Mouse (Mus musculus): Measurements from ENCODE around the gene Mapk13. TPM values are rescaled to one million over a fixed set of nuclear protein-coding genes. Genes with fewer than 3 reads are reported as not detected.

Gene Mapk13
- total and polyA plus RNA-seq, 2 experiments from 2014 or later, result 0.65 to 0.78 TPM

DNA sequence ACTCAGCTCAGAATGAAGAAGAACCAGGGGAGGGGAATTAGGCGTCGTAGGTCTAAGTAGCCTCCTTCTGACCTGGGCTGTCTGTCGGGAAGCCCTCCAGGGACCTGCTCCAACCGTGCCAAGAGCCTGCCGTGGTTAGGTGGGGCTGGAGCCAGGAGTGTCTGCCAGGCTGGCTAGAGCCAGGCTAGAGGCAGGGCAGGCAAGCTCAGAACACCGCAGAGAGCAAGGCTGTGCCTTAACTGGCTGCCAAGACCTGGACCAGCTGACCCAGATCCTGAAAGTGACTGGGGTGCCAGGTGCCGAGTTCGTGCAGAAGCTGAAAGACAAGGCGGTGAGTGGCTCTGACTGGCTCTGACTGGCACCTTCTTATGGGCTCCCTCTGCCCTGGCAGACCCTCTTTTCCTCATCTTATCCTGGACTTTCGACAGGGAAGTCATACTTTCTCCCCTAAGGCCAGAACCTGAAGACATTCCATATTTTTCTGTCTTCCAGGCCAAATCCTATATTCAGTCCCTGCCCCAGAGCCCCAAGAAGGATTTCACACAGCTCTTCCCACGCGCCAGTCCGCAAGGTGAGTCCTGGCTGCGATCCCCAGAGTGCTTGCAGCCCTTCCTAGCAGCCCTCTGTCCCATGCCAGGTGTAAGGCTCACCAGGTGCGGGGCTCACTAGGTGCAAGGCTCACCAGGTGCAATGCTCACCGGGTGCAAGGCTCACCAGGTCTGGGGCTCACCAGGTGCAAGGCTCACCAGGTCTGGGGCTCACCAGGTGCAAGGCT lies 8.3 kb downstream of the Mapk13 start:
- no peaks in the 10 kb centered on the region for H3K4me1 ChIP-seq (ENCODE audit: control insufficient read depth, insufficient read depth)
- no peak for TF ChIP-seq CTCF (IDR thresholded peaks at IDR 0.05; ENCODE audit: low read depth)
- 0 out of 2 replicates have a peak, but pooled peaks cover under 1% of the 10 kb centered on the region for H3K27me3 ChIP-seq (ENCODE audit: control insufficient read depth, insufficient read depth, low read length)
- no peak overlapping the region for H3K9ac ChIP-seq (replicated peaks; ENCODE audit: low read depth, low read length)
- H3K4me2 ChIP-seq (ENCODE audit: low read depth, low read length), result no peak overlapping the region
- WGBS, result 79% methylated on average over 16 of the region's 16 CpGs
- no peak overlapping the region for H3K27ac ChIP-seq (ENCODE audit: low read depth)
- no peaks in the 10 kb centered on the region for H3K9me3 ChIP-seq (replicated peaks; ENCODE audit: control insufficient read depth, low read length)
- no peak overlapping the region for H3K4me3 ChIP-seq (ENCODE audit: low read depth, low read length)
- H3K36me3 ChIP-seq (replicated peaks; ENCODE audit: control insufficient read depth, insufficient read depth, low read length), result no peaks in the 10 kb centered on the region
- ATAC-seq (ENCODE audit: insufficient read depth, low read depth), result no peak
- DNase-seq (ENCODE audit: low spot score), result no peak

DNA sequence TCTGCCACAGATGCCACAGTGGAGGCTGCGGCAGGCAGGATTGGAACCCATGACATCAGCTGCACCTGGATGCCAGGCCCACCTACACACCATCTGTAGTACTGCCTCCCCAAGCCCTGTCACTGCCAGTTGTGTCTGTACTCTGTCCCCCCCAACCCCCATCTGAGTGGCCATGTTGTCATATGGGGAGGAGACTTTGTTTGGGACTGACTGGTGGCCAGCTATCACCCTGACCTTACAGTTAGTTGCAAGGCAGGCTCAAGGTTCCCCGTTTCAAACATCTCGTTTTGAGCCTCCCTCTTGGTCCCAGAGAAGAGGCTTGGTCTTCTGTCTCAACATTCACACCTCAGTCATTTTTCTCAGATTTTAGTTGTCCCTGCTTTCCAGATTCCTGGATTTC lies 10.6 kb downstream of the Mapk13 start:
- Histone ChIP-seq H3K27me3 (ENCODE audit: control insufficient read depth, insufficient read depth, low read length) (no peaks in the 10 kb centered on the region), H3K4me3 (ENCODE audit: low read depth, low read length) (no peak overlapping the region), H3K9me3 (replicated peaks; ENCODE audit: control insufficient read depth, low read length) (no peaks in the 10 kb centered on the region), H3K36me3 (replicated peaks; ENCODE audit: control insufficient read depth, insufficient read depth, low read length) (no peaks in the 10 kb centered on the region), H3K4me1 (ENCODE audit: control insufficient read depth, insufficient read depth) (no peaks in the 10 kb centered on the region), H3K9ac (replicated peaks; ENCODE audit: low read depth, low read length) (no peak overlapping the region), H3K27ac (ENCODE audit: low read depth) (no peak overlapping the region), H3K4me2 (ENCODE audit: low read depth, low read length) (no peak overlapping the region)
- whole genome bisulfite sequencing, result 90% methylated on average over 3 of the region's 3 CpGs
- TF ChIP-seq EP300 (IDR thresholded peaks at IDR 0.05; ENCODE audit: low read depth) (no peak), CTCF (IDR thresholded peaks at IDR 0.05; ENCODE audit: low read depth) (no peak)
- no peak for DNase-seq (ENCODE audit: low spot score)
- ATAC-seq (ENCODE audit: insufficient read depth, low read depth), result no peak

DNA sequence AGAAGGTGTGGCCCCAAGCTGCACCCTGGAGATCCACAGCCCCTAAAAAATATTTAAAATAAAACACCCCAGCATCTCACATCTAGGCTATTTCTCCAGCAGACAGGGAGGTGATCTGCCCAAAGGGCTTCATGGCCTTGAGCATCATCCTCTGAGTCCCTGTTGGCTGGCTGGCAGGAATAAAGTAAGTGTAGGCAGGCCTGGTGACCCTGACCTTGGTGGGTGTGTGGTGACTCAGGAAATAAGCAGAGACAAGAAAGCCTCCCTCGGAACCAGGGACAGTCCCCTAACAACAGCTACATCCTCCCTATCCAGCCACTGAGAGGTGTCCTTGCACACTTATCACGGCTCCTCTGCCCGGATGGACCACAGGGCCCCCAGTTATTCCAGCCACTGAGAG lies 11.7 kb downstream of the Mapk13 start:
- no peak for DNase-seq (ENCODE audit: low spot score)
- WGBS, result 17% methylated on average over 3 of the region's 3 CpGs
- ATAC-seq (ENCODE audit: insufficient read depth, low read depth), result no peak

DNA sequence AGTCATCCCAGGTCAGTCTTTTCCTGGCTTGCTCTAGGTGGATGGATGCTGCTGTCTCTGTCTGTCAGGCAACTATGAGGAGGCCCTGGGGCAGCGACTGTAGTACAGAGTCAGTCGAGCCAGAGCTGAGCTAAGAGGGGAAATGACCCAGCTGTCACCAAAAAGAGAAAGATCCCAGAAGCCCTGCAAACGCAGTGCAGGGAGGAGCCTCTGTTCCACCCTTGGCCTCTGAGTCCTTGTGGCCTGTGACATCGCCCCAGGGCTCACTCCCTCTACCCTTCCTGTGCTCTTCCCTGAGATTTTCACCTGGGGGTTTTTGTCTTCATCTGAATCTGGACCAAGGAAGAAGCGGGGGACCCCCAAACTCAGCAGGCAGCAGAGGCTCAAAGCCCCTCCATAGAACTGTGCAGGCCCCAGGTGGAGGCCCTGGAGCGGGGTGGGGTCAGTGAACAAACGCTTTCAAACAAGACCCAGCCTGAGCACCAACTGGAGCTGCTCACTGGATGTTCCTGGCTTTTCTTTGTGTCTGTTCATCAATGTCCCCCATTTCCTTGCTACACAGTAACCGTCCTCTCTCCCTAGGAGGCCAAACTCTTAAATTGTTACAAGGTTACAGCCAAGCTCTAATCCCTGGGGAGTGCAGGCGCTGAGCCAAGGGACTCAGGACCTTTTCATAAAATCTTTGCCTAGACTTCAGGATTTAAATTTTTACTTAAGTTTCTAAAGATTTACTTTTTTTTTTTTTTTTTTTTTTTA lies 12.4 kb downstream of the Mapk13 start:
- H3K27ac ChIP-seq (ENCODE audit: low read depth), result no peak overlapping the region
- H3K9ac ChIP-seq (replicated peaks; ENCODE audit: low read depth, low read length), result no peak overlapping the region
- no peaks in the 10 kb centered on the region for H3K36me3 ChIP-seq (replicated peaks; ENCODE audit: control insufficient read depth, insufficient read depth, low read length)
- no peak overlapping the region for H3K4me2 ChIP-seq (ENCODE audit: low read depth, low read length)
- 53% methylated on average over 9 of the region's 9 CpGs for WGBS
- no peaks in the 10 kb centered on the region for H3K9me3 ChIP-seq (replicated peaks; ENCODE audit: control insufficient read depth, low read length)
- no peaks in the 10 kb centered on the region for H3K27me3 ChIP-seq (ENCODE audit: control insufficient read depth, insufficient read depth, low read length)
- H3K4me3 ChIP-seq (ENCODE audit: low read depth, low read length), result no peak overlapping the region
- H3K4me1 ChIP-seq (ENCODE audit: control insufficient read depth, insufficient read depth), result no peaks in the 10 kb centered on the region
- no peak for DNase-seq (ENCODE audit: low spot score)
- ATAC-seq (ENCODE audit: insufficient read depth, low read depth), result no peak
- no peak for TF ChIP-seq CTCF (IDR thresholded peaks at IDR 0.05; ENCODE audit: low read depth)
- TF ChIP-seq EP300 (IDR thresholded peaks at IDR 0.05; ENCODE audit: low read depth), result no peak

More for the DNA sequence above, 11.7 kb downstream of the Mapk13 start:
- Histone ChIP-seq H3K4me2 (ENCODE audit: low read depth, low read length) (no peak overlapping the region), H3K4me3 (ENCODE audit: low read depth, low read length) (no peak overlapping the region), H3K4me1 (ENCODE audit: control insufficient read depth, insufficient read depth) (no peaks in the 10 kb centered on the region), H3K9ac (replicated peaks; ENCODE audit: low read depth, low read length) (no peak overlapping the region), H3K9me3 (replicated peaks; ENCODE audit: control insufficient read depth, low read length) (no peaks in the 10 kb centered on the region), H3K27me3 (ENCODE audit: control insufficient read depth, insufficient read depth, low read length) (no peaks in the 10 kb centered on the region), H3K27ac (ENCODE audit: low read depth) (no peak overlapping the region), H3K36me3 (replicated peaks; ENCODE audit: control insufficient read depth, insufficient read depth, low read length) (no peaks in the 10 kb centered on the region)
- no peak for TF ChIP-seq EP300 (IDR thresholded peaks at IDR 0.05; ENCODE audit: low read depth)
- no peak for TF ChIP-seq CTCF (IDR thresholded peaks at IDR 0.05; ENCODE audit: low read depth)

DNA sequence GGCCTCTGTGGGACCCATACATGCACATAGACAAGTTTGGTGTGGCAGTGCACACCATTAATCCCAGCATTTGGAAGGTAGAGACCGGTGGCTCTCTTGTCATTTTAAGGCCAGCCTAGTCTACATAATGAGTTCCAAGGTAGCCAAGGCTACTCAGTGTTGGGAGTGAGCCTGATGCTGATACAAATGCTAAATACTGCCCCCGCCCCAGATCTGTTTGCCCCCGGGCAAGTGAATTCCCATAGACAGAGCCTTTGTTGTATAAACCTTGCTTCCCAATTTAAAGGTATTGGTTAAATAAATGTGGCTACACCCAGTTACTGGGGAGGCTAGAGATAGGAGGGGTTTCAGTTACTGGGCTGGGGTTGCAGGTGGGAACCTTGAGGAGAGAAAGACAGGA lies 15.9 kb downstream of the Mapk13 start:
- Histone ChIP-seq H3K27me3 (ENCODE audit: control insufficient read depth, insufficient read depth, low read length) (no peaks in the 10 kb centered on the region), H3K4me2 (ENCODE audit: low read depth, low read length) (no peak overlapping the region), H3K9ac (replicated peaks; ENCODE audit: low read depth, low read length) (no peak overlapping the region), H3K27ac (ENCODE audit: low read depth) (no peak overlapping the region), H3K4me3 (ENCODE audit: low read depth, low read length) (no peak overlapping the region), H3K9me3 (replicated peaks; ENCODE audit: control insufficient read depth, low read length) (no peaks in the 10 kb centered on the region), H3K4me1 (ENCODE audit: control insufficient read depth, insufficient read depth) (no peaks in the 10 kb centered on the region), H3K36me3 (replicated peaks; ENCODE audit: control insufficient read depth, insufficient read depth, low read length) (no peaks in the 10 kb centered on the region)
- 86% methylated on average over 3 of the region's 3 CpGs for WGBS
- ATAC-seq (ENCODE audit: insufficient read depth, low read depth) (no peak), DNase-seq (ENCODE audit: low spot score) (no peak)
- TF ChIP-seq EP300 (IDR thresholded peaks at IDR 0.05; ENCODE audit: low read depth), result no peak
- no peak for TF ChIP-seq CTCF (IDR thresholded peaks at IDR 0.05; ENCODE audit: low read depth)
